Mouse (Mus musculus): ENCODE data around the gene Pced1a. TPM values are rescaled to one million over a fixed set of nuclear protein-coding genes. Genes with fewer than 3 reads are reported as not detected.
"Not testable (repeated sequence)": the region's sequence is repeated elsewhere in the genome, so short reads cannot be mapped to it uniquely, and the experiment has no call there.

Gene Pced1a
- polyA plus RNA-seq, 1 experiment from 2014 or later, result 3.8 TPM

GRCm38 (mm10) chr2:130386212-130386611, 38.3 kb downstream of the Pced1a start:
- ATAC-seq (ENCODE audit: low read depth), result no peak
- Histone ChIP-seq H3K27ac (no peak overlapping the region), H3K4me1 (replicated peaks) (no peaks in the 10 kb centered on the region), H3K27me3 (peaks cover 6% of the 10 kb centered on the region; the same call in 1 of the 2 replicates), H3K9me3 (replicated peaks) (no peaks in the 10 kb centered on the region), H3K9ac (no peak overlapping the region), H3K36me3 (no peaks in the 10 kb centered on the region), H3K4me3 (replicated peaks) (no peak overlapping the region), H3K4me2 (no peak overlapping the region)
- WGBS (ENCODE audit: insufficient replicate concordance), result 38% methylated on average over 1 of the region's 1 CpGs
- DNase-seq, result no peak

DNA sequence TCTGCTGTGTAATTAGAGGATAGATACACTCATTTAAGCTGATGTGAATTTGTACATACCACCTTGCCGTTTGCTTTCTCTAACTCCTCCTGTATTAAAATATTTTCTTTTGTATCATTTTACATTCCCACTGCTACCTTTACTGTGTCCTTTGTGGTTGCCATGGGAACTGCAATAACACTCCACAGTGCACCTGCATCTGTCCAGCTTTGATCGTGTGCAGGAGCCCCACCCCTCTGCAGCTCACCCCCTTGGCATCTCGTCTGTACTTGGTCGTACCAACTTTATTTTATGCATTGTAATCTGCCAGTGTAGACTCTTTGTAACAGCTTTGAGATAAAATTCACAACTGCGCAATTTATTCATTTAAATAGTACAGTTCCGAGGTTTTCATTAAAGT, 40.6 kb downstream of the Pced1a start:
- WGBS (ENCODE audit: insufficient replicate concordance), result 62% methylated on average over 6 of the region's 6 CpGs
- Histone ChIP-seq H3K9ac (no peak overlapping the region), H3K4me1 (replicated peaks) (no peaks in the 10 kb centered on the region), H3K4me3 (replicated peaks) (no peak overlapping the region), H3K9me3 (replicated peaks) (no peaks in the 10 kb centered on the region), H3K27me3 (peaks cover 15% of the 10 kb centered on the region), H3K27ac (no peak overlapping the region), H3K36me3 (no peaks in the 10 kb centered on the region), H3K4me2 (no peak overlapping the region)
- ATAC-seq (ENCODE audit: low read depth) (no peak), DNase-seq (no peak)

DNA sequence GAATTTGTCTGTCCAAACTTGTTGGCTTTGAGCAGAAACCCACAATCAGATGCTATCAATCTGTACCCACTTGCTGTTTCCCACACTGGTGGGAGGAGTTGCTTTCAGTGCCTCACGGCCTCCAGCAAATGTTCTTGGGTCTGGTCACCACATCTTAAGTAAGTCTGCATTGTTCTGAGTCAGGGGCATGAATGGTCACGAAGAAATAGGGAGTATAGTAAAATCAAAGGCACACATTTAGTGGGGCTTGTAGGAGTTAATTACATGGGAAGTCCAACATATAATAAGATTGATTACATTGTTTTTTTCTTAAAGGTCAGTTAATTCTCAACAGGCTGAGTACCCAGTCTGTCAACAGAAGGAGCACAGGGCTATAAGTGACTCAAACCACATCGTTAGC, 41.3 kb downstream of the Pced1a start:
- Histone ChIP-seq H3K4me2 (no peak overlapping the region), H3K4me3 (replicated peaks) (no peak overlapping the region), H3K9me3 (replicated peaks) (no peaks in the 10 kb centered on the region), H3K4me1 (replicated peaks) (no peaks in the 10 kb centered on the region), H3K27me3 (peaks cover 16% of the 10 kb centered on the region), H3K9ac (no peak overlapping the region), H3K27ac (no peak overlapping the region), H3K36me3 (no peaks in the 10 kb centered on the region)
- DNase-seq, result no peak
- no peak for ATAC-seq (ENCODE audit: low read depth)
- WGBS (ENCODE audit: insufficient replicate concordance), result 48% methylated on average over 3 of the region's 3 CpGs

GRCm38 (mm10) chr2:130374951-130375350, 49.5 kb downstream of the Pced1a start:
- 65% methylated on average over 4 of the region's 4 CpGs for WGBS (ENCODE audit: insufficient replicate concordance)
- Histone ChIP-seq H3K4me1 (replicated peaks) (peaks cover 28% of the 10 kb centered on the region), H3K4me3 (replicated peaks) (no peak overlapping the region), H3K36me3 (no peaks in the 10 kb centered on the region), H3K27me3 (peaks cover 6% of the 10 kb centered on the region; the same call in 1 of the 2 replicates), H3K9ac (no peak overlapping the region), H3K9me3 (replicated peaks) (no peaks in the 10 kb centered on the region), H3K27ac (no peak overlapping the region), H3K4me2 (no peak overlapping the region)
- DNase-seq, result no peak
- ATAC-seq (ENCODE audit: low read depth), result no peak

DNA sequence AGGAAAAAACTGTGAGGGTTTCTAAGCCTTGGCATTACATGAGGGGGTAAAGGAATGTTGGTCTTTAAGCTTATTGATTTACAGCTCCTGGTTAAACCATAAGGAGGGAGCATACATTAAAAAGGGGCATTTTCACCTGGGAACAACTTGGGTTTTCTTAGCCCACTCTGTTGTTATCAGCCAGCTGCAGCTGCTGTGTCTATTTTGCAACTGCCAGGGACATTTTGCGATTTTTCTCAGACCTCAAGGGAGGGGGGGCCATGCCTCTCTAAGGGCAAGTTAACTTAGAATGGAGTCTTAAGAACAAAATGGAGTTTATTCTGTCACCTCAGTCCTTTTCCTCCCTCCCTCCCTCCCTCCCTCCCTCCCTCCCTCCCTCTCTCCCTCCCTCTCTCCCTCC, 51.5 kb downstream of the Pced1a start:
- H3K36me3 ChIP-seq; H3K27ac ChIP-seq; H3K9me3 ChIP-seq (replicated peaks); H3K9ac ChIP-seq; H3K4me2 ChIP-seq; H3K27me3 ChIP-seq; H3K4me3 ChIP-seq (replicated peaks): not testable (repeated sequence)
- peaks cover 28% of the 10 kb centered on the region for H3K4me1 ChIP-seq (replicated peaks)
- 4% methylated on average over 1 of the region's 1 CpGs for WGBS (ENCODE audit: insufficient replicate concordance)
- ATAC-seq (ENCODE audit: low read depth), result 0 out of 2 replicates have a peak, but pooled peaks have one; percentile 54
- peak; percentile 27 for DNase-seq

DNA sequence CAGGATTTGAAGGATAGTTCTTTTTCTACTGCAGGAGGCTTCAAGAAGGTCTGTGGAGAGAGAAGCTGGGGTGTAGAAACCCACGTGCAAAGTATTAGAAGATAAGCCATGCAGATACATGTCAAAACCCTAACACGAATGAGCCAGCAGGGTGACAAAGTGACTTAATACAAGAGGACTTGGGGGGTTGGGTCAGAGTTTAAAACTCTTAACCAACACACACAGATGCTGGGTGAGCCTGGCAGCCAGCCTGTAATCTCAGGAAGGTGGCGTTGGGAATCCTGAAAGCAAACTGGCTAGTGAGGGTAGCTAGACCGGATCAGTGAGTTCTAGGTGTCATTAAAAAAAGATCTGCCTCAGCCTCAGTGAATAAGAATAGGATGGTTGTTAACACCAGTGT, 57.1 kb downstream of the Pced1a start:
- no peak for ATAC-seq (ENCODE audit: low read depth)
- WGBS (ENCODE audit: insufficient replicate concordance), result 32% methylated on average over 4 of the region's 4 CpGs
- Histone ChIP-seq H3K4me2 (no peak overlapping the region), H3K4me3 (replicated peaks) (no peak overlapping the region), H3K9me3 (replicated peaks) (no peaks in the 10 kb centered on the region), H3K9ac (no peak overlapping the region), H3K27me3 (peaks cover 44% of the 10 kb centered on the region), H3K4me1 (replicated peaks) (peaks cover 16% of the 10 kb centered on the region), H3K36me3 (no peaks in the 10 kb centered on the region), H3K27ac (no peak overlapping the region)
- no peak for DNase-seq

Other genes with a start within 250 kb of the Pced1a start
- gene Snrpb, start 245.3 kb downstream of the Pced1a start, polyA plus RNA-seq (2015; fragmentation: Nextera tagmentation; extraction: Ambion mirVana), result 386 and 388 TPM in 2 replicates
- gene Tmc2, start 229.5 kb downstream of the Pced1a start, polyA plus RNA-seq (2015; fragmentation: Nextera tagmentation; extraction: Ambion mirVana), result not detected in 2 replicates
- gene Nop56, start 150.3 kb downstream of the Pced1a start, polyA plus RNA-seq (2015; fragmentation: Nextera tagmentation; extraction: Ambion mirVana), result 271 and 279 TPM in 2 replicates
- 117 and 120 TPM in 2 replicates for gene Idh3b, start 140.2 kb downstream of the Pced1a start, polyA plus RNA-seq (2015; fragmentation: Nextera tagmentation; extraction: Ambion mirVana)
- 0.03 and 0.10 TPM in 2 replicates for gene Ebf4, start 129.5 kb downstream of the Pced1a start, polyA plus RNA-seq (2015; fragmentation: Nextera tagmentation; extraction: Ambion mirVana)
- 5.3 and 7.2 TPM in 2 replicates for gene Cpxm1, start 27.1 kb downstream of the Pced1a start, polyA plus RNA-seq (2015; fragmentation: Nextera tagmentation; extraction: Ambion mirVana)
- not detected in 2 replicates for gene Gm28372, start 19.5 kb downstream of the Pced1a start, polyA plus RNA-seq (2015; fragmentation: Nextera tagmentation; extraction: Ambion mirVana)
- not detected in 2 replicates for gene 1700020A23Rik, start 19.4 kb downstream of the Pced1a start, polyA plus RNA-seq (2015; fragmentation: Nextera tagmentation; extraction: Ambion mirVana)
- not detected in 2 replicates for gene Tmem239, start 18.2 kb downstream of the Pced1a start, polyA plus RNA-seq (2015; fragmentation: Nextera tagmentation; extraction: Ambion mirVana)
- 46.0 and 47.3 TPM in 2 replicates for gene Vps16, start 362 bp downstream of the Pced1a start, polyA plus RNA-seq (2015; fragmentation: Nextera tagmentation; extraction: Ambion mirVana)
- gene Ptpra, start 25.6 kb upstream of the Pced1a start, polyA plus RNA-seq (2015; fragmentation: Nextera tagmentation; extraction: Ambion mirVana), result 29.9 and 34.8 TPM in 2 replicates
- gene Mrps26, start 139.0 kb upstream of the Pced1a start, polyA plus RNA-seq (2015; fragmentation: Nextera tagmentation; extraction: Ambion mirVana), result 65.7 and 68.3 TPM in 2 replicates
- not detected in 2 replicates for gene Oxt, start 151.5 kb upstream of the Pced1a start, polyA plus RNA-seq (2015; fragmentation: Nextera tagmentation; extraction: Ambion mirVana)
- not detected in 2 replicates for gene Avp, start 157.9 kb upstream of the Pced1a start, polyA plus RNA-seq (2015; fragmentation: Nextera tagmentation; extraction: Ambion mirVana)
- gene Fastkd5, start 205.3 kb upstream of the Pced1a start, polyA plus RNA-seq (2015; fragmentation: Nextera tagmentation; extraction: Ambion mirVana), result 12.0 and 16.8 TPM in 2 replicates
- gene Ubox5, start 205.3 kb upstream of the Pced1a start, polyA plus RNA-seq (2015; fragmentation: Nextera tagmentation; extraction: Ambion mirVana), result 6.2 and 6.5 TPM in 2 replicates
- gene Lzts3, start 218.1 kb upstream of the Pced1a start, polyA plus RNA-seq (2015; fragmentation: Nextera tagmentation; extraction: Ambion mirVana), result 0.95 and 1.3 TPM in 2 replicates
- gene Ddrgk1, start 240.0 kb upstream of the Pced1a start, polyA plus RNA-seq (2015; fragmentation: Nextera tagmentation; extraction: Ambion mirVana), result 41.7 and 43.6 TPM in 2 replicates
- gene Itpa, start 242.9 kb upstream of the Pced1a start, polyA plus RNA-seq (2015; fragmentation: Nextera tagmentation; extraction: Ambion mirVana), result 66.5 and 78.5 TPM in 2 replicates